Mouse (Mus musculus): ENCODE results near the gene Foxj1. TPM values are rescaled to one million over a fixed set of nuclear protein-coding genes. Genes with fewer than 3 reads are reported as not detected.
"Not testable (repeated sequence)": the region's sequence is repeated elsewhere in the genome, so short reads cannot be mapped to it uniquely, and the experiment has no call there.

The Foxj1 gene
- 3.5 and 3.8 TPM in 2 replicates for polyA plus RNA-seq (2014; fragmentation: Nextera tagmentation; extraction: Ambion mirVana)

DNA sequence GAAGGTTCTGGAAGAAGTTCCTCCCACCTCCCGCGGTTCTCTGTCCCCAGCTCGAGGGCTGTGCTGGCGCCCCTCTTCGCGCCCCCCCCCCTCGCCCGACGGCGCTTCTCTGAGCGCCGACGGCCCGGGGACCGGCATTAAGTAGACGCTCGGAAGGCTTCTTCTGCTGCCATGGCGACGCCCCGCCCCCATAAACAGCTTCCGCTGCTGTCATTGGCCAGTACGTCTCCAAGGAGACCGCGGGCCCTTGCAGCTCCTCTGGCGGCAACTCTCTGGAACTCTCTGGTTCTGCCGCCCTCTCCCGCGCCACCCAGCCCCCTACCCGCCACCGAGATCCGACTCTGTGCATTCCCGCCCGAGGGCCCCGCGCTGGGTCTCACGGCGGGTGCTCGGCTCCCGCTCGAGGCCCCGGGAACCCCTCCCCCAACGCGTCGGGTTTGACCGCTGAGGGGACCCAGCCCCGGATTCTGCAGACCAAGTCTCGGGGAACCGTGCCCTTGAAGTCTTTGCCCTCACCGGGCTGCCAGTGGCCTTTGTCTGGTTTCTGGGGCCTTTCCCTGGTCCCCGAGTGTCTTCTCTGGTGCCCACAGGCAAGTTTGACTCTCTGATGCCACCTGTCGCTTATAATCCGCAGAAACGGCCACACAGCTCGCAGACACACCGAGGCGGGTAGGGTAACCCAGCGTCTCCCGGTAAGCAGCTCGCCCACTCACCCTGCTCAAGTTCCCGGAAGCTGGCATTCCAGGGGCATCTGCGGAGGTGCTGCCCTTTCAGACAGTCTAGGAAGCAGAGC lies at the start of gene Foxj1:
Foxj1 (minus strand) TSS at position 156 of the 793 bp plus-strand sequence.
- ATAC-seq (ENCODE audit: low FRiP score) (peak; percentile 87), DNase-seq (ENCODE audit: low spot score, missing footprints) (peak; percentile 100)
- H3K4me2 ChIP-seq, result peak within 1 kb of the TSS; percentile 73
- peak within 1 kb of the TSS; percentile 38 for H3K4me3 ChIP-seq (ENCODE audit: low read depth, low read length)
- under 1% methylated on average over 48 of the region's 61 CpGs for WGBS
- H3K4me1 ChIP-seq (ENCODE audit: control insufficient read depth, insufficient read depth, low read length), result peaks cover 45% of the 10 kb centered on the region
- H3K27ac ChIP-seq (ENCODE audit: low read depth, low read length), result no peak within 1 kb of the TSS; the same call in 1 of the 2 replicates
- peak within 1 kb of the TSS; percentile 60 for H3K9ac ChIP-seq (ENCODE audit: low read length)
- H3K27me3 ChIP-seq (ENCODE audit: control insufficient read depth, insufficient read depth, low read length), result peaks cover 19% of the 10 kb centered on the region
- H3K36me3 ChIP-seq (ENCODE audit: control insufficient read depth, insufficient read depth, low read length), result no peaks in the 10 kb centered on the region
- no peaks in the 10 kb centered on the region for H3K9me3 ChIP-seq (ENCODE audit: control insufficient read depth, low read length)

DNA sequence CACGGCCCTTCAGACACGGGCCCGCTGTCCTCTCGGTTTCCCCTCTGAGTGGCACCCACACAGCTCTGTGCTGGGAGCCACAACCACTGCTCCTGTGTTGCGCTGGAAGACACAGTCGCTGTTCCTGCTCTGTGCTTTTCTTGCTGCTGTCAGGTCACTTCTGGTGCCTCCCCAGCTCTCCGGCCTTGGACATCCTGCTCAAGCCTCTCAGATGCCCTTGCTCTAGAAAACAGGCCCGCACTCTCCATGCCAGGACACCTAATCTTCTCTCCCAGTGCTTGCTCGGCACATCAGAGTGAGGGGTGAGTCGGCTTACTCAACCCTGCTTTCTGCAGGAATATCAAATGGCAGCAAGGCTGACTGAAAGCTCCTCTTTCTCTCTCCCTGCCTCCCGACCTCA lies 49.0 kb upstream of the Foxj1 start:
- Histone ChIP-seq H3K4me2 (no peak overlapping the region), H3K9me3 (ENCODE audit: control insufficient read depth, low read length) (no peaks in the 10 kb centered on the region), H3K27me3 (ENCODE audit: control insufficient read depth, insufficient read depth, low read length) (no peaks in the 10 kb centered on the region), H3K36me3 (ENCODE audit: control insufficient read depth, insufficient read depth, low read length) (no peaks in the 10 kb centered on the region), H3K4me1 (ENCODE audit: control insufficient read depth, insufficient read depth, low read length) (peaks cover 12% of the 10 kb centered on the region), H3K27ac (ENCODE audit: low read depth, low read length) (no peak overlapping the region), H3K4me3 (ENCODE audit: low read depth, low read length) (no peak overlapping the region), H3K9ac (ENCODE audit: low read length) (no peak overlapping the region)
- DNase-seq (ENCODE audit: low spot score, missing footprints) (no peak), ATAC-seq (ENCODE audit: low FRiP score) (no peak)
- WGBS, result 87% methylated on average over 11 of the region's 11 CpGs

DNA sequence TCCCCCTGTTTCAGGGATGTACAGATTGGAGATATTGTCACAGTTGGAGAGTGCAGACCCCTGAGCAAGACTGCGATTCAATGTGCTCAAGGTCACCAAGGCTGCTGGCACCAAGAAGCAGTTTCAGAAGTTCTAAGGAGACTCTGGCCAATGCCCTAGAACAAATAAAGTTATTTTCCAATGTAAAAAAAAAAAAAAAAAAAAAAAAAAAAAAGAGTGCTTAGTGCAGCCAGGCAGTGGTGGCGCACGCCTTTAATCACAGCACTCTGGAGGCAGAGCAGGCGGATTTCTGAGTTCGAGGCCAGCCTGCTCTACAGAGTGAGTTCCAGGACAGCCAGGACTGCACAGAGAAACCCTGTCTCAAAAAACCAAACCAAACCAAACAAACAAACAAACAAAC lies 47.9 kb upstream of the Foxj1 start:
- not testable (repeated sequence) for H3K9ac ChIP-seq (ENCODE audit: low read length); DNase-seq (ENCODE audit: low spot score, missing footprints); ATAC-seq (ENCODE audit: low FRiP score); H3K36me3 ChIP-seq (ENCODE audit: control insufficient read depth, insufficient read depth, low read length); H3K4me3 ChIP-seq (ENCODE audit: low read depth, low read length); H3K4me2 ChIP-seq; H3K27ac ChIP-seq (ENCODE audit: low read depth, low read length); H3K27me3 ChIP-seq (ENCODE audit: control insufficient read depth, insufficient read depth, low read length); H3K9me3 ChIP-seq (ENCODE audit: control insufficient read depth, low read length)
- peaks cover 12% of the 10 kb centered on the region for H3K4me1 ChIP-seq (ENCODE audit: control insufficient read depth, insufficient read depth, low read length)
- 89% methylated on average over 5 of the region's 5 CpGs for WGBS

DNA sequence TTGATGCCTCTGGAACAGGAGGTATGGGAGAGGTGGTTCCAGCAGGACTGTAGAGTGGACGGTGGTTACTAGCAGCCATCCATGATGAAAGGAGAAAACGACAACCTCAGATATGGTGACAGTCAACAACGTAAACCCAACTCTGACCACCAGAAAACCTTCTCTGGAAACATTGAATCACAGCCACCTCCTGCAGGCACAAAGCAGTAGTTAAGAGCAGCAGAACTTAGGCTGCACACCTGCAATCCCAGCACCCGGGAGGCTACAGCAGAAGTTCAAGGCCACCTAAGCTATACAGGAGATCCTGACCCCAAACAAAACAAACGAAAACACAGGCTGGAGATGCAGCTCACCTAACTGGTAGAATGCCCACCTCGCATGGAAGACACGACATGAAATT lies 45.6 kb upstream of the Foxj1 start:
- Histone ChIP-seq H3K4me2 (no peak overlapping the region), H3K4me3 (ENCODE audit: low read depth, low read length) (no peak overlapping the region), H3K9me3 (ENCODE audit: control insufficient read depth, low read length) (no peaks in the 10 kb centered on the region), H3K36me3 (ENCODE audit: control insufficient read depth, insufficient read depth, low read length) (no peaks in the 10 kb centered on the region), H3K4me1 (ENCODE audit: control insufficient read depth, insufficient read depth, low read length) (no peaks in the 10 kb centered on the region), H3K9ac (ENCODE audit: low read length) (no peak overlapping the region), H3K27me3 (ENCODE audit: control insufficient read depth, insufficient read depth, low read length) (no peaks in the 10 kb centered on the region), H3K27ac (ENCODE audit: low read depth, low read length) (no peak overlapping the region)
- no peak for ATAC-seq (ENCODE audit: low FRiP score)
- no peak for DNase-seq (ENCODE audit: low spot score, missing footprints)
- WGBS, result 91% methylated on average over 7 of the region's 7 CpGs

DNA sequence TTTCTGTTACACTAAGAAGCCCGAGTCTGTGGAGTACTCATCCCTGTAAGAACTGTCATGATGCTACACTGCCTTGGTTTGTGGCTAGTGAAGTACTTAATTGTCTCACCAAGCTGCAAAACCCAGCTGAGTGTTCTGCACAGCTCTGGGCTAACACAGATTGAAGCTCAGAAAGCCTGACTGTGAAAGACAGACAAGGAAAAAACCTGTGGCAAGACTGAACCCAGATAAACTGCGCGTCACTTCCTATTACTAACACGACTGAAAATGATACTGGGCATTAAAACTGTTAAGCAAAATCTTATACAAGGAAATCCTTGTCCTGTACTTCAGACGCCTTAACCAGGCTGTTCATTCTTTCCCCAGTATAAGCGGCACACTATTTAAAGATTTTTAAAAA lies 44.3 kb upstream of the Foxj1 start:
- WGBS, result 90% methylated on average over 6 of the region's 6 CpGs
- DNase-seq (ENCODE audit: low spot score, missing footprints) (no peak), ATAC-seq (ENCODE audit: low FRiP score) (no peak)
- Histone ChIP-seq H3K27ac (ENCODE audit: low read depth, low read length) (no peak overlapping the region), H3K9ac (ENCODE audit: low read length) (no peak overlapping the region), H3K4me2 (no peak overlapping the region), H3K4me1 (ENCODE audit: control insufficient read depth, insufficient read depth, low read length) (no peaks in the 10 kb centered on the region), H3K27me3 (ENCODE audit: control insufficient read depth, insufficient read depth, low read length) (no peaks in the 10 kb centered on the region), H3K9me3 (ENCODE audit: control insufficient read depth, low read length) (no peaks in the 10 kb centered on the region), H3K36me3 (ENCODE audit: control insufficient read depth, insufficient read depth, low read length) (no peaks in the 10 kb centered on the region), H3K4me3 (ENCODE audit: low read depth, low read length) (no peak overlapping the region)

DNA sequence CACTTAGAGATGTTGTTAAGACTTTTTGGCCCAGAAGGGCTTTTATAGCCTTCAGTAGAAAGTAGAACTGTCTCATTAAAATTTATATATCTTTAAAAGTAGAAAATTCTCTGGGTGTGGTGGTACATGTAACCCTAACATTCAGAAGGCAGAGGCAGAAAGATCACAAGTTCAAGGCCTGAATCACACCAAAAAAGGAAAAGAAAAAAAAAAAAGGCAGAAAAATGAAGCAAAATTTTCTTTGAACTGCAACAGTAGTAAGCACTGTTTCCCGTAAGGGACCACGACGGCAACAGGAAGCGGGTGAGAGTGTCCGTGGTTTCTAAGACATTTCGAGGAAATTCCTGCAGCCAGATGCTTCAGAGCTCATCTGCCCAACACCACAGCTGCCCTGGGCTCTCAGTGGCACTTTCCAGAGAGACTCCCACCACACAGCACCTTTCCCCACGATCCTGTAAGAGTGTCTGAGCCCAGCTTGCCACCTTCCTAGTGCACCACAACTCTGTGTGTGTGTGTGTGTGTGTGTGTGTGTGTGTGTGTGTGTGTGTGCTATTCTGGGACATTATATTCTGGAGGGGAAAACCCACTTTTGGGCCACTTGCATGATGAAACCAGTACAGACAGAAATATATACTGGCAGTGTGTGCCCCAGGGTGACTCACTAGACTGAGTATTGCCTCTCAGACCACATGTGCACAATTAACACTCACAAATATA lies 41.9 kb upstream of the Foxj1 start:
- ATAC-seq (ENCODE audit: low FRiP score) (no peak), DNase-seq (ENCODE audit: low spot score, missing footprints) (no peak)
- H3K36me3 ChIP-seq (ENCODE audit: control insufficient read depth, insufficient read depth, low read length), result no peaks in the 10 kb centered on the region
- H3K9ac ChIP-seq (ENCODE audit: low read length), result no peak overlapping the region
- H3K4me1 ChIP-seq (ENCODE audit: control insufficient read depth, insufficient read depth, low read length), result no peaks in the 10 kb centered on the region
- H3K27ac ChIP-seq (ENCODE audit: low read depth, low read length), result no peak overlapping the region
- WGBS, result 84% methylated on average over 7 of the region's 7 CpGs
- no peak overlapping the region for H3K4me3 ChIP-seq (ENCODE audit: low read depth, low read length)
- H3K9me3 ChIP-seq (ENCODE audit: control insufficient read depth, low read length), result no peaks in the 10 kb centered on the region
- H3K27me3 ChIP-seq (ENCODE audit: control insufficient read depth, insufficient read depth, low read length), result no peaks in the 10 kb centered on the region
- no peak overlapping the region for H3K4me2 ChIP-seq

DNA sequence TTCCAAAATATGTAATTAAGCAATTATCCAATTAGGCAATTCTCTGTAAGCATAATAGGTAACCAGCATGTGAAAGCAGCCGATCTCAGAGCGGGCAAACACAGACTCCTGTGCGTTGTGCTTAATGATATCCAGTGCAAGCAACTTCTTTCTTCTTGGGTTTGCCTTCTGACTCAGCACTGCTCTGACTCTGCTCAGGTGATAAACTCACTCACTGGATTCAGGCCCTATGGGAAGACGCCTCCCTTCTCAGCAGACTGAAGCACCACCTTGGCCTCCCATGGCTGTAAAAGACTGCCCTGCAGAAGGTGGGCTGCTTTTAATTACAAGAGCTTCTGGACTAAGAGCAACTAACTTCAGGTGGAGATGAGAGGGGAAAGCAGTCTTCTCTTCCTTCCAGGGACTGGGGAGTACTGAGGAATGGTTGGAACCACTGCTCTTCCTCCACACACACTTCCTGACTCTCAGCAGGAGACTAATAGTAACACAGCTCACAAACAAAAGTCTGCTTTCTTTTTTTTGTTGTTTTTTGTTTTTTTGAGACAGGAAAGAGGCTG lies 36.8 kb upstream of the Foxj1 start:
- no peak overlapping the region for H3K4me2 ChIP-seq
- no peaks in the 10 kb centered on the region for H3K27me3 ChIP-seq (ENCODE audit: control insufficient read depth, insufficient read depth, low read length)
- no peak overlapping the region for H3K4me3 ChIP-seq (ENCODE audit: low read depth, low read length)
- H3K9ac ChIP-seq (ENCODE audit: low read length), result no peak overlapping the region
- H3K36me3 ChIP-seq (ENCODE audit: control insufficient read depth, insufficient read depth, low read length), result no peaks in the 10 kb centered on the region
- DNase-seq (ENCODE audit: low spot score, missing footprints) (no peak), ATAC-seq (ENCODE audit: low FRiP score) (no peak)
- no peak overlapping the region for H3K27ac ChIP-seq (ENCODE audit: low read depth, low read length)
- no peaks in the 10 kb centered on the region for H3K9me3 ChIP-seq (ENCODE audit: control insufficient read depth, low read length)
- H3K4me1 ChIP-seq (ENCODE audit: control insufficient read depth, insufficient read depth, low read length), result no peaks in the 10 kb centered on the region
- 94% methylated on average over 4 of the region's 4 CpGs for WGBS

DNA sequence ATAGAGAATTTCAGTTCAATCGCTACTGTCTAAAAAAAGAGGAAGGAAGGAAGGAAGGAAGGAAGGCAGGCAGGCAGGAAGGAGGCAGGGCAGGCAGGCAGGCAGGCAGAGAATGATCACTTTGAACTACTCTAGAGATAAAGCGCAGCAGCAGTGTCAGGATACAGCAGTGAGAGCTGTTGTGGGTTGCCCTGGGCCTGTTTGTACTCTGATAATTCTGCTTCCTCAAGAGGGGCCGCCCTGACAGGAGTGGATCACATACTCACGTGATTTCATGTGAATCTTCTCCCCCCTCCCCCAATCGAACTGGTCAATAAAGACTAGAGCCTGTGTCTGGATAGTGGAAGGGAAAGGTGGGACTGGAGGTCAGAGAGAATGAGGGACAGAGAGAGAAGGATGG lies 34.4 kb upstream of the Foxj1 start:
- Histone ChIP-seq H3K36me3 (ENCODE audit: control insufficient read depth, insufficient read depth, low read length) (no peaks in the 10 kb centered on the region), H3K4me1 (ENCODE audit: control insufficient read depth, insufficient read depth, low read length) (peaks cover 2% of the 10 kb centered on the region; the same call in 1 of the 2 replicates), H3K4me3 (ENCODE audit: low read depth, low read length) (no peak overlapping the region), H3K4me2 (no peak overlapping the region), H3K9me3 (ENCODE audit: control insufficient read depth, low read length) (no peaks in the 10 kb centered on the region), H3K27ac (ENCODE audit: low read depth, low read length) (no peak overlapping the region), H3K27me3 (ENCODE audit: control insufficient read depth, insufficient read depth, low read length) (no peaks in the 10 kb centered on the region), H3K9ac (ENCODE audit: low read length) (no peak overlapping the region)
- 76% methylated on average over 5 of the region's 5 CpGs for WGBS
- ATAC-seq (ENCODE audit: low FRiP score), result no peak
- DNase-seq (ENCODE audit: low spot score, missing footprints), result no peak

DNA sequence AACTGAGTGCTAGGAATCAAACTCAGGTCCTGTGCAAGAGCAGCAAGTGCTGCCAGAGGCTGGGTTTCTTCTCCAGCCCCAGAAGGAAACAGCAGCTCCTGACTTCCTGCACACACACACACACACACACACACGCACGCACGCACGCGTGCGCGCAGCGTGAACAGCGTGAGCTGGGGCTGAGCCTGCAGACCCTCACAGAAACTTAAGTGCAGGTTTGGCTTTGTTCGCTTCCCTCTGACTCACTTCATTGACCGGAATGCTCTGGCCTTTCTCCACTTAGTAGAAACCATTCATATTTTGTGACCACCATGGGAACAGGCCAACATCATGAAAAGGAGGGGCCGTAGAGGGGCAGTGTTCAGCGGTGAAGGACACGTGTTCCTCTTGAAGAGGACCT lies 33.9 kb upstream of the Foxj1 start:
- ATAC-seq (ENCODE audit: low FRiP score), result no peak
- Histone ChIP-seq H3K27ac (ENCODE audit: low read depth, low read length) (no peak overlapping the region), H3K4me2 (no peak overlapping the region), H3K36me3 (ENCODE audit: control insufficient read depth, insufficient read depth, low read length) (no peaks in the 10 kb centered on the region), H3K27me3 (ENCODE audit: control insufficient read depth, insufficient read depth, low read length) (no peaks in the 10 kb centered on the region), H3K9ac (ENCODE audit: low read length) (no peak overlapping the region), H3K4me1 (ENCODE audit: control insufficient read depth, insufficient read depth, low read length) (peaks cover 2% of the 10 kb centered on the region; the same call in 1 of the 2 replicates), H3K9me3 (ENCODE audit: control insufficient read depth, low read length) (no peaks in the 10 kb centered on the region), H3K4me3 (ENCODE audit: low read depth, low read length) (no peak overlapping the region)
- no peak for DNase-seq (ENCODE audit: low spot score, missing footprints)
- WGBS, result 91% methylated on average over 14 of the region's 14 CpGs

Measured in midbrain, embryonic 11.5 days (tissue).